Mouse (Mus musculus) frontal cortex, adult 2 months (tissue): ENCODE measurements around the gene Il16. TPM values are rescaled to one million over a fixed set of nuclear protein-coding genes. Genes with fewer than 3 reads are reported as not detected.
A peak's percentile ranks its signal among the peaks of the same experiment; 100 is the strongest.

Experiments used
- DNase-seq, 2 experiments: peaks; one replicate each; pipeline ENCODE4 v3.0.0; 2022; ENCODE audit warnings: low spot score in 1 of 2; ENCODE audit errors: extremely low spot score in 1 of 2
- polyA plus RNA-seq: library from polyadenylated mRNA; depleted of rRNA; stranded (reverse); fragments of >200 nt; gene quantifications from 2 replicates; pipeline ENCODE4 v1.2.3, GENCODE M21; 2012; rRNA removed

Il16 gene
- polyA plus RNA-seq, result 1.5 and 2.0 TPM in 2 replicates

GRCm38 (mm10) chr7:83745413-83746106 lies at the start of gene Il16:
TSS of gene Il16 (minus strand) at chr7:83745726.
- no peak for DNase-seq

- DNase-seq, result peak in 1 of 2 experiments; percentile 25
These were observed 49.2 kb upstream of the Il16 start, which contains the start of gene Cfap161 for GRCm38 (mm10) chr7:83794705-83795104. TSS of gene Cfap161 (minus strand) at chr7:83794880.

- no peak for DNase-seq
These were observed 48.6 kb upstream of the Il16 start for GRCm38 (mm10) chr7:83794006-83794683.

GRCm38 (mm10) chr7:83780881-83781280 lies 35.4 kb upstream of the Il16 start:
- DNase-seq, result no peak

- DNase-seq, result no peak
These were observed 34.5 kb upstream of the Il16 start for GRCm38 (mm10) chr7:83780026-83780425.

- no peak for DNase-seq
These were observed 33.5 kb upstream of the Il16 start for GRCm38 (mm10) chr7:83779028-83779427.

GRCm38 (mm10) chr7:83778516-83778915 lies 33.0 kb upstream of the Il16 start:
- DNase-seq, result no peak

- peak in 1 of 2 experiments; percentile 62 for DNase-seq
These were observed 29.2 kb upstream of the Il16 start for GRCm38 (mm10) chr7:83774721-83775120.

GRCm38 (mm10) chr7:83763674-83764073 lies 18.1 kb upstream of the Il16 start:
- DNase-seq, result no peak

GRCm38 (mm10) chr7:83762336-83762735 lies 16.8 kb upstream of the Il16 start:
- DNase-seq, result no peak

- DNase-seq, result no peak
These were observed 5.5 kb upstream of the Il16 start for GRCm38 (mm10) chr7:83751055-83751454.

GRCm38 (mm10) chr7:83748405-83748804 lies 2.9 kb upstream of the Il16 start:
- DNase-seq, result no peak

- no peak for DNase-seq
These were observed 671 bp upstream of the Il16 start for GRCm38 (mm10) chr7:83746107-83746687.

- no peak for DNase-seq
These were observed 487 bp downstream of the Il16 start for GRCm38 (mm10) chr7:83745065-83745412.

- peak in 1 of 2 experiments; percentile 46 for DNase-seq
These were observed 1.3 kb downstream of the Il16 start for GRCm38 (mm10) chr7:83744250-83744649.

- no peak for DNase-seq
These were observed 2.8 kb downstream of the Il16 start for GRCm38 (mm10) chr7:83742690-83743089.

- no peak for DNase-seq
These were observed 3.5 kb downstream of the Il16 start for GRCm38 (mm10) chr7:83742026-83742425.

GRCm38 (mm10) chr7:83739680-83740310 lies 5.7 kb downstream of the Il16 start:
- DNase-seq, result no peak

- no peak for DNase-seq
These were observed 6.7 kb downstream of the Il16 start for GRCm38 (mm10) chr7:83738623-83739462.

GRCm38 (mm10) chr7:83737914-83738490 lies 7.5 kb downstream of the Il16 start:
- no peak for DNase-seq
